Mouse (Mus musculus): ENCODE measurements around the gene 1700019A02Rik.

Gene 1700019A02Rik

DNA sequence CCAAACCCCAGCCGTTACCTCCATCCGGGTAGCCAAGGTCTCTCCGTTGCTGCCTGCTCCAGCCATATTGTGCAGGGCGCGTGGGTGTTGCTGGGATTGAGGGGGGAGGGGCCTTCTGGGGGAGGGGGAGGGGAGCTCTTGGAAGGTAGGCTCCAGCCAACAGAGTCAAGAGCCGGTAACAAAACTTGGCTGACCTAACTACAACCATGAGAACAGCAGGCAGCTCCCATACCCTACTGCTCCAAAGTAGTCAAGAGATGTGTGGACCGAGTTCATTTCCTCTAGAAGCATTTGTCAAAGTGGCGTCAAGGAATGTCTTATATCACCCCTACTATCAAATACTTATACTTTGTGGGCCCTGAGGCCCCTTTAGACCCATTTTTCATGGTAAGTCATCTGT is at the start of gene 1700019A02Rik:
TSS of gene 1700019A02Rik (minus strand) at position 101 of the 400 bp plus-strand sequence.
- no peak for DNase-seq

DNA sequence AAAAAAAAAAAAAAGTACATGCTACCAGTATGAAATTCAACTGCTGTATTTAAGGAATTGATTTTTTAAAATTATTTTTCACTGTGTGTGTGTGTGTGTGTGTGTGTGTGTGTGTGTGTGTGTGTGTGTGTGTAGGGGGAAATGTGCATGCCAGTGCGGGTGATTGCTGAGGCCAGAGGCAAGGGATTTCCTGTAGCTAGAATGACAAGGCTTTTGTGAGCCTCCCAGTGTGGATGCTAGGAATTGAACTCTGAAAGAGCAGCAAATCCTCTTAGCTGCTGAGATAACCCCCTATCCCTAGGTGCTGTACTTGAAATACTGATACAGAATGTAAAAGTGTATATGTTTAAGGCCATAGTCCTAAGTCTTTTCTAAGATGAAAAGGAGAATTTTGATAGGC is 38.6 kb upstream of the 1700019A02Rik start:
- no peak for DNase-seq

GRCm38 (mm10) chr1:53225616-53226015 is 38.2 kb upstream of the 1700019A02Rik start:
- DNase-seq = no peak

- DNase-seq = no peak
Observed at GRCm38 (mm10) chr1:53224775-53225174, 37.3 kb upstream of the 1700019A02Rik start.

- no peak for DNase-seq
Observed at GRCm38 (mm10) chr1:53210136-53210535, 22.7 kb upstream of the 1700019A02Rik start.

- no peak for DNase-seq
Observed at GRCm38 (mm10) chr1:53203902-53204301, 16.5 kb upstream of the 1700019A02Rik start.

DNA sequence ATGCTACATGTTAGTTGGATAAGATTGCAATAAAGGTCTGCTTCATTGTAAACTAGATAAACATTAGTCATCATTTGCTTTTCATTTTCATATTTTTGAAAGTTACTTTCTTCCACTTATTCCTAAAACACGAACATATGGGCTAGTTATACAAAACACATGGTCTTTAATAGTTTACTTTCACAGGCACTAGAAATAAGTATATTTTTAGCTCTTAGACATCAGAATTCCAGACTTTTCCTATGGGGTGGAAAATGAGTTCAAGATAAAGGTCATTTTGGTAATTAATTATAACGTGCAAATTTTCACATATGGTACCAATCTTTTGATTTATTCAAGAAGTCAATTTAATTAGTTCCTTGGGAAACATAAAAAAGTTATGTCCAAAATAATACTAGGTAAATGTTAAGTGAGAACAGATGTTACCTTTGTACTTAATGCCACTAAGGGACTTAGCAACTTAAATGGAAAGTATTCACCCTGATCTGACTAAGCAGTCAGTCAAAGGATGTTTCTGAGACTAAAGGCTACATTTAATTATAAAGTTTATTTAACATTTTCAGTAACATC is 14.3 kb upstream of the 1700019A02Rik start:
- DNase-seq = no peak

GRCm38 (mm10) chr1:53194536-53194935 is 7.1 kb upstream of the 1700019A02Rik start:
- DNase-seq = no peak

GRCm38 (mm10) chr1:53191234-53191633 is 3.8 kb upstream of the 1700019A02Rik start:
- DNase-seq = no peak

GRCm38 (mm10) chr1:53189620-53190019 is 2.2 kb upstream of the 1700019A02Rik start:
- no peak for DNase-seq

DNA sequence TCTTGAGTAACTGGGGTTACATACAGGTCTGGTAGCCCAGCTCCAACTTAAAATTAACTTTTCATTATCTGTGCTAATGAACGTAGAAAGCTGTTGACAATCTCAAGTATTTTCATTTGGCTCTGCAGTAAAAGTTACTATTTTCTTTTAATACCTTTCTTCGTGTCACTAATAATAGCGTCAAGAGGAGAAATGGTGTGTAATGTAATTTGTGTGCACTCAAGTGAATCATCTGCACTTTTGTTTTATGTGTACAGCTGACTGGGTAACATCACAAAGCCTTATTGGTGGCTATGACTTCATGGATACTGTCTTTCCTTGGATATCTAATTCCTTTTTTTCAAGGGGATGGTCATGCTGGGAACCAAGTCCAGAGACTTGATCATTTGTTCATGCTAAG is 1.1 kb downstream of the 1700019A02Rik start:
- DNase-seq = no peak

- no peak for DNase-seq
Observed at GRCm38 (mm10) chr1:53157715-53158114, 29.7 kb downstream of the 1700019A02Rik start.

GRCm38 (mm10) chr1:53123066-53123465 is 64.4 kb downstream of the 1700019A02Rik start:
- DNase-seq = no peak

- no peak for DNase-seq
Observed at GRCm38 (mm10) chr1:53110561-53110960, 76.9 kb downstream of the 1700019A02Rik start.

Data from kidney, postnatal 25 days (tissue).